Mouse (Mus musculus) ES-E14 (cell line): ENCODE results near the gene Ppp2r5a.

ENCODE experiments used
- HCFC1 ChIP-seq: IDR thresholded peaks from 2 replicates; pipeline ENCODE4 v1.6.1; 2012; ENCODE audit warnings: low read length, inconsistent platforms, borderline replicate concordance; ENCODE audit not compliant: insufficient read depth
- MAFK ChIP-seq: IDR thresholded peaks from 2 replicates; pipeline ENCODE4 v1.6.1; 2014; ENCODE audit warnings: mild to moderate bottlenecking, low read depth, low read length, inconsistent platforms; ENCODE audit not compliant: insufficient read depth
- ZC3H11A ChIP-seq: IDR thresholded peaks from 2 replicates; pipeline ENCODE4 v1.6.1; 2012; ENCODE audit warnings: low read depth, mild to moderate bottlenecking, inconsistent platforms, low read length, borderline replicate concordance
- ZNF384 ChIP-seq: IDR thresholded peaks from 2 replicates; pipeline ENCODE4 v1.6.1; 2012; ENCODE audit warnings: low read depth, low read length, inconsistent platforms

- no peak for TF ChIP-seq ZNF384
- TF ChIP-seq MAFK: no peak
- TF ChIP-seq ZC3H11A: no peak
- no peak for TF ChIP-seq HCFC1
Measured at GRCm38 (mm10) chr1:191450614-191451013, 47.5 kb upstream of the Ppp2r5a start.
